Comparison of ENCODE assay signal across 7 mouse cellular contexts in genomic region chr2:57102091-57102855, GRCm38 (mm10). TPM values are rescaled to one million over a fixed set of nuclear protein-coding genes. Genes with fewer than 3 reads are reported as not detected.
A peak's percentile ranks its signal among the peaks of the same experiment; 100 is the strongest.
DNase-seq lines count a peak whose midpoint lies in the region; ATAC-seq and TF ChIP-seq lines count a peak whose summit lies in the region.

No protein-coding gene starts in this region.

- no peak overlapping the region for H3K27ac ChIP-seq in ES-Bruce4 (ENCODE audit: insufficient read depth, low read length)
- H3K27ac ChIP-seq in forebrain, embryonic 14.5 days (ENCODE audit: low read depth, low read length): no peak overlapping the region
- H3K27ac ChIP-seq in hindbrain, postnatal 0 days: no peak overlapping the region

- no peaks in the 10 kb centered on the region for H3K9me3 ChIP-seq in ES-Bruce4 (replicated peaks; ENCODE audit: control insufficient read depth, insufficient read depth, low read length, poor library complexity, severe bottlenecking)
- no peaks in the 10 kb centered on the region for H3K9me3 ChIP-seq in forebrain, embryonic 14.5 days (replicated peaks; ENCODE audit: control insufficient read depth, low read length)
- H3K9me3 ChIP-seq in hindbrain, postnatal 0 days (ENCODE audit: low read length): no peaks in the 10 kb centered on the region
- H3K9me3 ChIP-seq in megakaryocyte, embryonic 14.5 days: 0 out of 2 replicates have a peak, but pooled peaks cover 10% of the 10 kb centered on the region

- H3K4me2 ChIP-seq in forebrain, embryonic 14.5 days (ENCODE audit: low read length): peak overlapping the region; percentile 81
- H3K4me2 ChIP-seq in hindbrain, postnatal 0 days (ENCODE audit: low read depth, low read length): peak overlapping the region; percentile 67

- H3K4me1 ChIP-seq in ES-Bruce4 (ENCODE audit: control insufficient read depth, insufficient read depth, low read length): no peaks in the 10 kb centered on the region
- peaks cover 20% of the 10 kb centered on the region for H3K4me1 ChIP-seq in forebrain, embryonic 14.5 days (ENCODE audit: control insufficient read depth, insufficient read depth, low read length)
- H3K4me1 ChIP-seq in hindbrain, postnatal 0 days (ENCODE audit: insufficient read depth, low read length): peaks cover 7% of the 10 kb centered on the region; the same call in 1 of the 2 replicates
- peaks cover 31% of the 10 kb centered on the region for H3K4me1 ChIP-seq in megakaryocyte, embryonic 14.5 days

- H3K27me3 ChIP-seq in ES-Bruce4 (ENCODE audit: control insufficient read depth, insufficient read depth, low read length, poor library complexity, severe bottlenecking): peaks cover 20% of the 10 kb centered on the region
- peaks cover 56% of the 10 kb centered on the region for H3K27me3 ChIP-seq in forebrain, embryonic 14.5 days (replicated peaks; ENCODE audit: control insufficient read depth, insufficient read depth, low read length)
- H3K27me3 ChIP-seq in hindbrain, postnatal 0 days (ENCODE audit: insufficient read depth, low read length): peaks cover 77% of the 10 kb centered on the region
- peaks cover 71% of the 10 kb centered on the region for H3K27me3 ChIP-seq in megakaryocyte, embryonic 14.5 days (replicated peaks)

- no peak for TF ChIP-seq CTCF in ES-Bruce4 (IDR thresholded peaks at IDR 0.05; ENCODE audit: low read depth, low read length)
- TF ChIP-seq CTCF in hindbrain, postnatal 0 days (IDR thresholded peaks at IDR 0.05; ENCODE audit: low read depth): no peak; the same call in 1 of the 2 replicates

- peak overlapping the region; percentile 5 for H3K4me3 ChIP-seq in ES-Bruce4 (ENCODE audit: low read depth, low read length)
- peak overlapping the region; percentile 35 for H3K4me3 ChIP-seq in forebrain, embryonic 14.5 days (ENCODE audit: low read depth, low read length)
- peak overlapping the region; percentile 35 for H3K4me3 ChIP-seq in hindbrain, postnatal 0 days (ENCODE audit: low read length)
- peak overlapping the region; percentile 91 for H3K4me3 ChIP-seq in megakaryocyte, embryonic 14.5 days (replicated peaks)

- TF ChIP-seq POLR2A in ES-Bruce4 (IDR thresholded peaks at IDR 0.05; ENCODE audit: insufficient read depth, low read length): no peak

- 3% methylated on average over 46 of the region's 51 CpGs for WGBS in forebrain, embryonic 14.5 days
- WGBS in hindbrain, postnatal 0 days: under 1% methylated on average over 50 of the region's 51 CpGs

- ATAC-seq in forebrain, embryonic 14.5 days: peak; percentile 71
- peak; percentile 61 for ATAC-seq in hindbrain, postnatal 0 days

- TF ChIP-seq EP300 in ES-Bruce4 (IDR thresholded peaks at IDR 0.05; ENCODE audit: insufficient read depth, low read depth, low read length): no peak

- no peak overlapping the region for H3K9ac ChIP-seq in ES-Bruce4 (ENCODE audit: low read depth, poor library complexity, severe bottlenecking)
- H3K9ac ChIP-seq in forebrain, embryonic 14.5 days (ENCODE audit: low read length): 0 out of 2 replicates have a peak overlapping the region, but pooled peaks have one; percentile 32
- no peak overlapping the region for H3K9ac ChIP-seq in hindbrain, postnatal 0 days (replicated peaks; ENCODE audit: low read length)

- no peaks in the 10 kb centered on the region for H3K36me3 ChIP-seq in ES-Bruce4 (ENCODE audit: control insufficient read depth, insufficient read depth, low read length, poor library complexity, severe bottlenecking)
- H3K36me3 ChIP-seq in forebrain, embryonic 14.5 days (ENCODE audit: control insufficient read depth, insufficient read depth, low read length): no peaks in the 10 kb centered on the region
- H3K36me3 ChIP-seq in hindbrain, postnatal 0 days (ENCODE audit: insufficient read depth, low read length): no peaks in the 10 kb centered on the region
- H3K36me3 ChIP-seq in megakaryocyte, embryonic 14.5 days (replicated peaks; ENCODE audit: low read length): no peaks in the 10 kb centered on the region

- DNase-seq in R1 (ENCODE audit: low read depth, low spot score): peak; percentile 23
- DNase-seq in forebrain, embryonic 14.5 days (ENCODE audit: low spot score): no peak
- DNase-seq in hindbrain, postnatal 0 days (ENCODE audit: low spot score): no peak
- DNase-seq in adipocyte (ENCODE audit: low spot score): no peak
- no peak for DNase-seq in left cerebral cortex, adult 8-10 months (ENCODE audit: low spot score in 2 of 2)

RNA-seq across cellular contexts. Expression of gene Nr4a2, which starts 21.5 kb away (rescaled TPM):
- 1.4 and 1.7 TPM in 2 replicates for polyA plus RNA-seq in ES-Bruce4 (2011; ENCODE audit: insufficient read depth, insufficient read length, low read depth, missing spikeins)
- polyA plus RNA-seq in forebrain, embryonic 14.5 days (2014; fragmentation: Nextera tagmentation; extraction: Ambion mirVana): 8.2 and 16.1 TPM in 2 replicates
- total RNA-seq in hindbrain, postnatal 0 days (2014; rRNA removed): 8.5 and 8.7 TPM in 2 replicates
- polyA plus RNA-seq in hindbrain, postnatal 0 days (2015; fragmentation: Nextera tagmentation; extraction: Ambion mirVana): 8.6 and 11.2 TPM in 2 replicates
- 0.66 and 0.82 TPM in 2 replicates for polyA plus RNA-seq in megakaryocyte, embryonic 14.5 days (2012; ENCODE audit: insufficient read depth, low replicate concordance)
- 10 to 100 TPM; 31.6 to 40.2 (median 39.3) TPM for total RNA-seq in left cerebral cortex, adult 8-10 months (2022)

Comparison
In these comparisons a context has a peak if more than half of its experiments do, and no peak if none do; other contexts are left out.
1. H3K4me3 ChIP-seq: peak in every context shown above with its lines; median percentile 91 in megakaryocyte, embryonic 14.5 days; 35 in forebrain, embryonic 14.5 days; 35 in hindbrain, postnatal 0 days; 5 in ES-Bruce4.